Mouse (Mus musculus) olfactory bulb, adult 2 months (tissue): ENCODE results near the gene Hivep1.

Experiments used
- CTCF ChIP-seq: fragments of 200-500 bp; IDR thresholded peaks from 2 replicates; pipeline ENCODE4 v1.5.1; 2012; ENCODE audit warnings: low read depth, mild to moderate bottlenecking, low read length, moderate library complexity; ENCODE audit not compliant: insufficient read depth
- POLR2A ChIP-seq: fragments of 200-500 bp; IDR thresholded peaks from 2 replicates; pipeline ENCODE4 v1.6.1; 2012; ENCODE audit warnings: mild to moderate bottlenecking, low read depth, low read length, moderate library complexity; ENCODE audit not compliant: insufficient read depth

DNA sequence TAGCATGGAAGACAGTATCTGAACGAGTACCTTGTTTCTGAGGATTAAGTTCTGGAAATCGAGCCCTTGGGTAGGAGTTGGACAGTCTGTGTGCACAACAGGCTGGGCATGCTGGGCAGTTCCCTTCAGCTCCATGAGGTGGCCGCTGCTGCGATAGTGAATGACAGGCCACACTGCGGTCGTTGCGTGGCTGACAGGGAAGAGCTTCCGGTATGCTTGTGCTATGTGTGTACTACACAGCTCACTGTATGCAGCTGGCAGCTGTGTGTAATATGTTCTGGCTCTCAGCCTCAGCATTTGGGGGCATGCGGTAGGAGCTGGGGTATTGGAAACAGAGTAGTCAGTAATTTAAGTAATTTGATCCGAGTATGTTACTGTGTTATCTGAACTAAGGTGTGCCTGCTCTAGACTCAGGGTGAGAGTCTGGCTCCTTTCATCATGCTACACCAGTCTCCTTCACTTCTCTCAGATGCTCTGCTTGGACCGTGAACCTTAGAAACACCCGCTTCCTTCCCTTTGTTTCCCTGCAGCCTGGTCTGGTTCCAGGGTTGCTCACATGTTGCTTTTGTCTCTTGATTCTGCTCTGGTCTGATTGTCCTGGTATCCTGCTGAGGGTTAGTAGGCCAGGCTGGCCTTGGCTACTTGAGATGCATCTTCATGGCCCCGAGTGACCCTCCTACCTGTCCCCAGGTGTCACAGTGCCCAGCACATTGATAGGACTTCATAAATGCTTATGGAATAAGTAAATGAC, 49.8 kb downstream of the Hivep1 start:
- TF ChIP-seq POLR2A = no peak
- no peak for TF ChIP-seq CTCF
